Mouse (Mus musculus): ENCODE results near the gene Manf. TPM values are rescaled to one million over a fixed set of nuclear protein-coding genes. Genes with fewer than 3 reads are reported as not detected.
A peak's percentile ranks its signal among the peaks of the same experiment; 100 is the strongest.

Manf gene
- polyA plus RNA-seq, 1 experiment from 2014 or later, result 171 TPM

- Histone ChIP-seq H3K4me1 (ENCODE audit: insufficient read depth, low read depth, low read length) (no peaks in the 10 kb centered on the region), H3K27ac (ENCODE audit: low read length) (no peak overlapping the region), H3K36me3 (ENCODE audit: insufficient read depth, low read length) (no peaks in the 10 kb centered on the region), H3K4me2 (replicated peaks; ENCODE audit: low read depth, low read length) (no peak overlapping the region), H3K4me3 (ENCODE audit: low read depth, low read length) (no peak overlapping the region), H3K9me3 (ENCODE audit: low read length) (no peaks in the 10 kb centered on the region), H3K9ac (replicated peaks; ENCODE audit: low read depth) (no peak overlapping the region), H3K27me3 (replicated peaks; ENCODE audit: insufficient read depth, low read length) (no peaks in the 10 kb centered on the region)
- DNase-seq (ENCODE audit: low spot score), result no peak
- ATAC-seq, result no peak
- no peak for TF ChIP-seq CTCF (IDR thresholded peaks at IDR 0.05)
- TF ChIP-seq EP300 (IDR thresholded peaks at IDR 0.05), result no peak
- WGBS, result 74% methylated on average over 6 of the region's 6 CpGs
Measured at GRCm38 (mm10) chr9:106818191-106818590, 73.6 kb downstream of the Manf start.

GRCm38 (mm10) chr9:106806503-106806902 is 85.3 kb downstream of the Manf start:
- H3K4me2 ChIP-seq (replicated peaks; ENCODE audit: low read depth, low read length), result no peak overlapping the region
- no peak overlapping the region for H3K9ac ChIP-seq (replicated peaks; ENCODE audit: low read depth)
- no peaks in the 10 kb centered on the region for H3K4me1 ChIP-seq (ENCODE audit: insufficient read depth, low read depth, low read length)
- no peak overlapping the region for H3K4me3 ChIP-seq (ENCODE audit: low read depth, low read length)
- no peak overlapping the region for H3K27ac ChIP-seq (ENCODE audit: low read length)
- no peaks in the 10 kb centered on the region for H3K36me3 ChIP-seq (ENCODE audit: insufficient read depth, low read length)
- H3K27me3 ChIP-seq (replicated peaks; ENCODE audit: insufficient read depth, low read length), result no peaks in the 10 kb centered on the region
- TF ChIP-seq CTCF (IDR thresholded peaks at IDR 0.05) (no peak), EP300 (IDR thresholded peaks at IDR 0.05) (no peak)
- no peak for DNase-seq (ENCODE audit: low spot score)
- peaks cover 8% of the 10 kb centered on the region for H3K9me3 ChIP-seq (ENCODE audit: low read length)
- ATAC-seq, result no peak
- 78% methylated on average over 4 of the region's 4 CpGs for WGBS

GRCm38 (mm10) chr9:106790831-106791230 is 100.9 kb downstream of the Manf start:
- H3K27ac ChIP-seq (ENCODE audit: low read length), result no peak overlapping the region
- no peak overlapping the region for H3K9ac ChIP-seq (replicated peaks; ENCODE audit: low read depth)
- DNase-seq (ENCODE audit: low spot score) (no peak), ATAC-seq (no peak)
- H3K27me3 ChIP-seq (replicated peaks; ENCODE audit: insufficient read depth, low read length), result no peaks in the 10 kb centered on the region
- peaks cover 10% of the 10 kb centered on the region; the same call in 1 of the 2 replicates for H3K4me1 ChIP-seq (ENCODE audit: insufficient read depth, low read depth, low read length)
- TF ChIP-seq EP300 (IDR thresholded peaks at IDR 0.05) (no peak), CTCF (IDR thresholded peaks at IDR 0.05) (no peak)
- H3K9me3 ChIP-seq (ENCODE audit: low read length), result no peaks in the 10 kb centered on the region
- H3K4me3 ChIP-seq (ENCODE audit: low read depth, low read length), result no peak overlapping the region
- 65% methylated on average over 6 of the region's 6 CpGs for WGBS
- no peaks in the 10 kb centered on the region for H3K36me3 ChIP-seq (ENCODE audit: insufficient read depth, low read length)
- H3K4me2 ChIP-seq (replicated peaks; ENCODE audit: low read depth, low read length), result no peak overlapping the region

- Histone ChIP-seq H3K27me3 (replicated peaks; ENCODE audit: insufficient read depth, low read length) (no peaks in the 10 kb centered on the region), H3K36me3 (ENCODE audit: insufficient read depth, low read length) (no peaks in the 10 kb centered on the region), H3K4me1 (ENCODE audit: insufficient read depth, low read depth, low read length) (peaks cover 10% of the 10 kb centered on the region; the same call in 1 of the 2 replicates), H3K9ac (replicated peaks; ENCODE audit: low read depth) (peak overlapping the region; percentile 99), H3K4me2 (replicated peaks; ENCODE audit: low read depth, low read length) (peak overlapping the region; percentile 67), H3K4me3 (ENCODE audit: low read depth, low read length) (peak overlapping the region; percentile 98), H3K27ac (ENCODE audit: low read length) (peak overlapping the region; percentile 91; the same call in 1 of the 2 replicates), H3K9me3 (ENCODE audit: low read length) (no peaks in the 10 kb centered on the region)
- ATAC-seq (0 out of 2 replicates have a peak, but pooled peaks have one; percentile 16), DNase-seq (ENCODE audit: low spot score) (no peak)
- no peak for TF ChIP-seq CTCF (IDR thresholded peaks at IDR 0.05)
- no peak for TF ChIP-seq EP300 (IDR thresholded peaks at IDR 0.05)
- WGBS, result 6% methylated on average over 10 of the region's 10 CpGs
Measured at GRCm38 (mm10) chr9:106789363-106789762, 102.4 kb downstream of the Manf start.

GRCm38 (mm10) chr9:106788812-106789321 is 102.9 kb downstream of the Manf start, which contains the start of gene Rad54l2:
Gene Rad54l2 (minus strand): TSS chr9:106789194.
- WGBS, result under 1% methylated on average over 47 of the region's 49 CpGs
- ATAC-seq (peak; percentile 93), DNase-seq (ENCODE audit: low spot score) (peak; percentile 85)
- H3K4me3 ChIP-seq (ENCODE audit: low read depth, low read length), result peak within 1 kb of the TSS; percentile 98
- no peaks in the 10 kb centered on the region for H3K9me3 ChIP-seq (ENCODE audit: low read length)
- H3K27ac ChIP-seq (ENCODE audit: low read length), result peak within 1 kb of the TSS; percentile 91
- H3K9ac ChIP-seq (replicated peaks; ENCODE audit: low read depth), result peak within 1 kb of the TSS; percentile 99
- H3K4me1 ChIP-seq (ENCODE audit: insufficient read depth, low read depth, low read length), result peaks cover 10% of the 10 kb centered on the region; the same call in 1 of the 2 replicates
- H3K4me2 ChIP-seq (replicated peaks; ENCODE audit: low read depth, low read length), result peak within 1 kb of the TSS; percentile 67
- TF ChIP-seq CTCF (IDR thresholded peaks at IDR 0.05) (peak; percentile 36), EP300 (IDR thresholded peaks at IDR 0.05) (no peak)
- no peaks in the 10 kb centered on the region for H3K36me3 ChIP-seq (ENCODE audit: insufficient read depth, low read length)
- no peaks in the 10 kb centered on the region for H3K27me3 ChIP-seq (replicated peaks; ENCODE audit: insufficient read depth, low read length)

Other genes starting within 250 kb of the Manf start
- gene Grm2, start 235.9 kb downstream of the Manf start, polyA plus RNA-seq (2015; fragmentation: Nextera tagmentation; extraction: Ambion mirVana), result not detected in 2 replicates
- gene Tex264, start 206.1 kb downstream of the Manf start, polyA plus RNA-seq (2015; fragmentation: Nextera tagmentation; extraction: Ambion mirVana), result 63.5 and 67.7 TPM in 2 replicates
- 2.5 and 2.8 TPM in 2 replicates for gene Rad54l2, start 102.8 kb downstream of the Manf start, polyA plus RNA-seq (2015; fragmentation: Nextera tagmentation; extraction: Ambion mirVana)
- gene Dcaf1, start 70.1 kb downstream of the Manf start, polyA plus RNA-seq (2015; fragmentation: Nextera tagmentation; extraction: Ambion mirVana), result 5.9 and 7.2 TPM in 2 replicates
- 4.5 and 5.2 TPM in 2 replicates for gene Rbm15b, start 4.6 kb downstream of the Manf start, polyA plus RNA-seq (2015; fragmentation: Nextera tagmentation; extraction: Ambion mirVana)